ENCODE assay signal across 8 mouse cellular contexts in genomic region chr13:103919234-103919955, GRCm38 (mm10). TPM values are rescaled to one million over a fixed set of nuclear protein-coding genes. Genes with fewer than 3 reads are reported as not detected.
DNase-seq lines count a peak whose midpoint lies in the region; ATAC-seq and TF ChIP-seq lines count a peak whose summit lies in the region.

No protein-coding gene starts in this region.

- TF ChIP-seq CTCF in C2C12 (IDR thresholded peaks at IDR 0.05; ENCODE audit: control insufficient read depth, insufficient read depth, insufficient read length) = no peak
- no peak for TF ChIP-seq CTCF in lung, postnatal 0 days (IDR thresholded peaks at IDR 0.05)

- no peaks in the 10 kb centered on the region for H3K27me3 ChIP-seq in C2C12 (ENCODE audit: control insufficient read depth, insufficient read depth, insufficient read length)
- H3K27me3 ChIP-seq in heart, embryonic 10.5 days (ENCODE audit: insufficient read depth, poor library complexity, severe bottlenecking) = no peaks in the 10 kb centered on the region
- H3K27me3 ChIP-seq in kidney, embryonic 15.5 days = no peaks in the 10 kb centered on the region
- no peaks in the 10 kb centered on the region for H3K27me3 ChIP-seq in lung, postnatal 0 days (replicated peaks; ENCODE audit: insufficient read depth, low read length)

- peaks cover 55% of the 10 kb centered on the region for H3K79me3 ChIP-seq in C2C12 (ENCODE audit: low read depth)

- no peaks in the 10 kb centered on the region for H3K36me3 ChIP-seq in C2C12 (ENCODE audit: control insufficient read depth, insufficient read depth)
- H3K36me3 ChIP-seq in heart, embryonic 10.5 days = no peaks in the 10 kb centered on the region
- no peaks in the 10 kb centered on the region for H3K36me3 ChIP-seq in kidney, embryonic 15.5 days
- no peaks in the 10 kb centered on the region for H3K36me3 ChIP-seq in lung, postnatal 0 days (ENCODE audit: insufficient read depth, low read length)

- H3K4me2 ChIP-seq in kidney, embryonic 15.5 days = peak overlapping the region; percentile 89
- peak overlapping the region; percentile 91 for H3K4me2 ChIP-seq in lung, postnatal 0 days (replicated peaks; ENCODE audit: low read depth, low read length)

- peak; percentile 53 for DNase-seq in NIH3T3 (ENCODE audit: low read depth)
- peak; percentile 22 for DNase-seq in embryo, embryonic 11.5 days (ENCODE audit: low read depth, low spot score)
- peak; percentile 80 for DNase-seq in heart, embryonic 10.5 days (ENCODE audit: low spot score)
- peak; percentile 57 for DNase-seq in lung, postnatal 0 days (ENCODE audit: low spot score)
- DNase-seq in retina, embryonic 14.5 days (ENCODE audit: low spot score) = peak; percentile 32
- no peak for DNase-seq in frontal cortex, postnatal 25 days (ENCODE audit: low spot score in 2 of 2)

- H3K79me2 ChIP-seq in C2C12 (ENCODE audit: control insufficient read depth, insufficient read depth) = peaks cover 60% of the 10 kb centered on the region

- ATAC-seq in kidney, embryonic 15.5 days (replicated peaks; ENCODE audit: low FRiP score) = no peak
- no peak for ATAC-seq in lung, postnatal 0 days

- no peaks in the 10 kb centered on the region for H3K9me3 ChIP-seq in heart, embryonic 10.5 days
- H3K9me3 ChIP-seq in kidney, embryonic 15.5 days (replicated peaks) = no peaks in the 10 kb centered on the region
- H3K9me3 ChIP-seq in lung, postnatal 0 days (ENCODE audit: low read length) = no peaks in the 10 kb centered on the region

- no peak for TF ChIP-seq EP300 in lung, postnatal 0 days (IDR thresholded peaks at IDR 0.05)

- peak overlapping the region; percentile 94 for H3K9ac ChIP-seq in kidney, embryonic 15.5 days
- H3K9ac ChIP-seq in lung, postnatal 0 days (replicated peaks; ENCODE audit: low read depth) = peak overlapping the region; percentile 99

- H3K27ac ChIP-seq in heart, embryonic 10.5 days = peak overlapping the region; percentile 100
- peak overlapping the region; percentile 100 for H3K27ac ChIP-seq in kidney, embryonic 15.5 days
- H3K27ac ChIP-seq in lung, postnatal 0 days (ENCODE audit: low read length) = peak overlapping the region; percentile 100

- under 1% methylated on average over 32 of the region's 32 CpGs for WGBS in heart, embryonic 10.5 days
- WGBS in kidney, embryonic 15.5 days = under 1% methylated on average over 32 of the region's 32 CpGs
- WGBS in lung, postnatal 0 days = under 1% methylated on average over 32 of the region's 32 CpGs

- H3K4me3 ChIP-seq in C2C12 (ENCODE audit: insufficient read depth, poor library complexity, severe bottlenecking) = peak overlapping the region; percentile 55
- peak overlapping the region; percentile 90 for H3K4me3 ChIP-seq in heart, embryonic 10.5 days
- peak overlapping the region; percentile 63 for H3K4me3 ChIP-seq in kidney, embryonic 15.5 days (replicated peaks)
- peak overlapping the region; percentile 97 for H3K4me3 ChIP-seq in lung, postnatal 0 days (ENCODE audit: low read depth, low read length)

- H3K4me1 ChIP-seq in heart, embryonic 10.5 days = peaks cover 4% of the 10 kb centered on the region; the same call in 1 of the 2 replicates
- peaks cover 36% of the 10 kb centered on the region for H3K4me1 ChIP-seq in kidney, embryonic 15.5 days
- H3K4me1 ChIP-seq in lung, postnatal 0 days (ENCODE audit: insufficient read depth, low read depth, low read length) = peaks cover 6% of the 10 kb centered on the region; the same call in 1 of the 2 replicates

- peak overlapping the region; percentile 99 for H3ac ChIP-seq in C2C12 (ENCODE audit: control insufficient read depth, insufficient read length, low read depth)

TF ChIP-seq in C2C12, 6 proteins besides CTCF, POLR2A, EP300 and RAD21:
- TF ChIP-seq FOSL1 (IDR thresholded peaks at IDR 0.05; ENCODE audit: insufficient read depth, low read length, poor library complexity, severe bottlenecking) = no peak
- TF ChIP-seq MYOG (IDR thresholded peaks at IDR 0.05; ENCODE audit: control insufficient read depth, extremely low read depth, insufficient read length) = no peak
- TF ChIP-seq USF1 (IDR thresholded peaks at IDR 0.05; ENCODE audit: low read depth) = no peak
- no peak for TF ChIP-seq MYOD1 (IDR thresholded peaks at IDR 0.05; ENCODE audit: control insufficient read depth, insufficient read length, low read depth)
- no peak for TF ChIP-seq CEBPB (IDR thresholded peaks at IDR 0.05; ENCODE audit: low read depth)
- no peak for TF ChIP-seq MAX (IDR thresholded peaks at IDR 0.05)
TF ChIP-seq in C2C12: peak in this region for 0.

RNA-seq across cellular contexts. Expression of gene Erbin, which starts 0.9 kb away (rescaled TPM):
- polyA plus RNA-seq in C2C12 (2012; fragmentation: generic; extraction: Trizol) = 7.5 TPM
- 9.7 and 11.2 TPM in 2 replicates for polyA plus RNA-seq in heart, embryonic 10.5 days (2016; fragmentation: Nextera tagmentation; extraction: Ambion mirVana)
- polyA plus RNA-seq in kidney, embryonic 15.5 days (2015; fragmentation: Nextera tagmentation; extraction: Ambion mirVana) = 17.9 and 19.4 TPM in 2 replicates
- 19.0 and 21.9 TPM in 2 replicates for polyA plus RNA-seq in lung, postnatal 0 days (2015; fragmentation: Nextera tagmentation; extraction: Ambion mirVana)

Comparison
In these comparisons a context has a peak if more than half of its experiments do, and no peak if none do; other contexts are left out.
1. DNase-seq: peak in NIH3T3 (single experiment), embryo, embryonic 11.5 days (single experiment), heart, embryonic 10.5 days (single experiment), lung, postnatal 0 days (single experiment) and retina, embryonic 14.5 days (single experiment); none in frontal cortex, postnatal 25 days (0 of 2).
2. Peak in every context shown above with its lines, with median percentiles within 50 percentile points of each other: H3K4me3 ChIP-seq and H3K27ac ChIP-seq.